ENCODE assay signal across 9 mouse cellular contexts in the genomic region with DNA sequence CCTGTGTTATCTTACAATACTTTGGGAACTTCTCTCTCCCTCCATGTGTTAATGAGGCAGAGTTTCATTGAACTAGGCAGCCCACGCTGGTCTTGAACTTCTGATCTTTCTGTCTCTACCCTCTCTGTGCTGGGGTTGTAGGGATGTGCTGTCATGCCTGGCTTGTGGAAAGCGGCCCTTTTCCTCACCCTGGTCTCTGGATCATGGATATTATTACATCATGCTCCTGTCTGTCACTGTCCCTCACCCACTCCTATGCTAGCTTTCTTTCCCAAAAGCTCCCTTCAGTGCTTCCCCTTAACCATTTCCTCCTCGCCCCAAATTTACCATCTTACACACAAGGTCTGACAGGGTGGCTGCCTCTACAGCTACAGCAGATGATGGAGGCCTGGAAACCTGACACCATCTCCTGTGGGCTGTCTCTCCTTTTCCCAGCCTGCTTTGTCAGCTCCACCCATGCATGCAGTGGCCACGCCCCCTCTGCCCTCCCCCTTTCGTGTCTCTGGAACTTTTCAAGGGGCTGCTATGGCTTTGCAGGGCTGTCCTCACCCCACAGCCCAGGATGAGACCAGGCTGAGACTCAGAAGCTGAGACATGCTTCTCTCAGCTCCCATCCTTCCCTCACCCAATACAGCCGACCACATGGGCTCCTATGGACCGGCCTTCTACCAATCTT. TPM values are rescaled to one million over a fixed set of nuclear protein-coding genes. Genes with fewer than 3 reads are reported as not detected.
DNase-seq lines count a peak whose midpoint lies in the region; ATAC-seq lines count a peak whose summit lies in the region.
"Had no signal": no experiment of that assay in that cellular context is flagged by ENCODE, and none has a peak within 500 bp of the region (broad histone marks: within the 10 kb centered on the region; RNA-seq: fewer than 3 reads in every experiment).

No protein-coding gene starts in this region.

- H3K9ac ChIP-seq in kidney, embryonic 16.5 days (replicated peaks; ENCODE audit: low read length): no peak overlapping the region
- H3K9ac ChIP-seq: liver, embryonic 15.5 days had no signal

- H3K4me3 ChIP-seq in kidney, embryonic 16.5 days (ENCODE audit: low read length): no peak overlapping the region
- H3K4me3 ChIP-seq: liver, embryonic 15.5 days had no signal

- H3K4me1 ChIP-seq in kidney, embryonic 16.5 days (ENCODE audit: insufficient read depth, low read length): peaks cover 5% of the 10 kb centered on the region

- WGBS in kidney, embryonic 16.5 days: 32% methylated on average over 7 of the region's 7 CpGs

- 0 out of 2 replicates have a peak, but pooled peaks cover 4% of the 10 kb centered on the region for H3K9me3 ChIP-seq in kidney, embryonic 16.5 days (ENCODE audit: low read length)
- H3K9me3 ChIP-seq: liver, embryonic 15.5 days had no signal

- H3K4me2 ChIP-seq in kidney, embryonic 16.5 days (replicated peaks; ENCODE audit: low read depth, low read length): peak overlapping the region; percentile 14; the same call in 1 of the 2 replicates

- ATAC-seq in kidney, embryonic 16.5 days (ENCODE audit: low FRiP score, low TSS enrichment): peak; percentile 88
- ATAC-seq in granulocyte monocyte progenitor cell, adult 5-6 weeks (replicated peaks; ENCODE audit: poor library complexity, severe bottlenecking): peak; percentile 23

- no peaks in the 10 kb centered on the region for H3K36me3 ChIP-seq in kidney, embryonic 16.5 days (ENCODE audit: insufficient read depth, low read length)
- H3K36me3 ChIP-seq: liver, embryonic 15.5 days had no signal

- no peak for DNase-seq in kidney, adult 18-20 months
- peak; percentile 88 for DNase-seq in R1 (ENCODE audit: low read depth, low spot score)
- DNase-seq in retina, embryonic 14.5 days (ENCODE audit: low spot score): peak; percentile 73
- no peak for DNase-seq in gastrocnemius, adult 18-20 months (ENCODE audit: low spot score)
- DNase-seq in left cerebral cortex, postnatal 25 days (ENCODE audit: low spot score in 2 of 2): no peak
- DNase-seq in urinary bladder, postnatal 36 days (ENCODE audit: low spot score in 2 of 2): no peak

- intact Hi-C loops in left cerebral cortex, postnatal 25 days (cut with DNase I): no loop called here

- no peaks in the 10 kb centered on the region for H3K27me3 ChIP-seq in kidney, embryonic 16.5 days (ENCODE audit: insufficient read depth, low read length)
- H3K27me3 ChIP-seq: liver, embryonic 15.5 days had no signal

- no peak overlapping the region for H3K27ac ChIP-seq in kidney, embryonic 16.5 days (ENCODE audit: low read length)
- H3K27ac ChIP-seq: liver, embryonic 15.5 days had no signal

RNA-seq across cellular contexts. Expression of gene H2-Oa, which starts 1.2 kb away (rescaled TPM):
- 0.52 and 0.82 TPM in 2 replicates for polyA plus RNA-seq in kidney, embryonic 16.5 days (2015; fragmentation: Nextera tagmentation; extraction: Ambion mirVana)
- 6.4 and 15.0 TPM in 2 replicates for total RNA-seq in granulocyte monocyte progenitor cell, adult 5-6 weeks (2014; fragmentation: Nextera tagmentation)
- 1.7 and 7.6 TPM in 2 replicates for total RNA-seq in granulocyte monocyte progenitor cell, adult 5-6 weeks (2017)
- total RNA-seq in gastrocnemius, adult 18-20 months (2021): not detected
- total RNA-seq in left cerebral cortex, postnatal 25 days (2021): under 1 TPM in 1 of 2 experiments, not detected in 1; 0.34 TPM

RNA-seq across cellular contexts. Expression of gene H2-DMa, which starts 26.0 kb away (rescaled TPM):
- 18.3 and 19.0 TPM in 2 replicates for polyA plus RNA-seq in kidney, embryonic 16.5 days (2015; fragmentation: Nextera tagmentation; extraction: Ambion mirVana)
- 97.2 and 116 TPM in 2 replicates for total RNA-seq in granulocyte monocyte progenitor cell, adult 5-6 weeks (2014; fragmentation: Nextera tagmentation)
- 40.2 and 41.8 TPM in 2 replicates for total RNA-seq in granulocyte monocyte progenitor cell, adult 5-6 weeks (2017)
- 1 to 10 TPM; 2.6 to 3.2 TPM for total RNA-seq in gastrocnemius, adult 18-20 months (2021)
- total RNA-seq in left cerebral cortex, postnatal 25 days (2021): 10 to 100 TPM; 26.0 to 26.5 TPM

RNA-seq across cellular contexts. Expression of gene Brd2, which starts 29.1 kb away (rescaled TPM):
- polyA plus RNA-seq in kidney, embryonic 16.5 days (2015; fragmentation: Nextera tagmentation; extraction: Ambion mirVana): 117 and 134 TPM in 2 replicates
- total RNA-seq in granulocyte monocyte progenitor cell, adult 5-6 weeks (2014; fragmentation: Nextera tagmentation): 165 and 218 TPM in 2 replicates
- 273 and 284 TPM in 2 replicates for total RNA-seq in granulocyte monocyte progenitor cell, adult 5-6 weeks (2017)
- 10 to 100 TPM; 71.6 to 77.3 TPM for total RNA-seq in gastrocnemius, adult 18-20 months (2021)
- total RNA-seq in left cerebral cortex, postnatal 25 days (2021): 100 to 1,000 TPM; 178 to 192 TPM

RNA-seq across cellular contexts. Expression of gene H2-DMb2, which starts 49.8 kb away (rescaled TPM):
- polyA plus RNA-seq in kidney, embryonic 16.5 days (2015; fragmentation: Nextera tagmentation; extraction: Ambion mirVana): 24.5 and 30.3 TPM in 2 replicates
- total RNA-seq in granulocyte monocyte progenitor cell, adult 5-6 weeks (2014; fragmentation: Nextera tagmentation): 3.2 and 3.6 TPM in 2 replicates
- total RNA-seq in granulocyte monocyte progenitor cell, adult 5-6 weeks (2017): 3.8 and 7.1 TPM in 2 replicates
- under 1 TPM; 0.17 to 0.53 TPM for total RNA-seq in gastrocnemius, adult 18-20 months (2021)
- under 1 TPM; 0.46 to 0.92 TPM for total RNA-seq in left cerebral cortex, postnatal 25 days (2021)

RNA-seq across cellular contexts. Expression of gene Col11a2, which starts 54.1 kb away (rescaled TPM):
- 3.2 and 3.7 TPM in 2 replicates for polyA plus RNA-seq in kidney, embryonic 16.5 days (2015; fragmentation: Nextera tagmentation; extraction: Ambion mirVana)
- total RNA-seq in granulocyte monocyte progenitor cell, adult 5-6 weeks (2014; fragmentation: Nextera tagmentation): 2.1 and 3.4 TPM in 2 replicates
- total RNA-seq in granulocyte monocyte progenitor cell, adult 5-6 weeks (2017): 1.2 and 3.4 TPM in 2 replicates
- total RNA-seq in gastrocnemius, adult 18-20 months (2021): 1 to 10 TPM; 2.9 TPM
- total RNA-seq in left cerebral cortex, postnatal 25 days (2021): 10 to 100 TPM; 14.1 to 14.6 TPM

Comparison
In these comparisons a context has a peak if more than half of its experiments do, and no peak if none do; other contexts are left out.
1. DNase-seq: peak in R1 (single experiment) and retina, embryonic 14.5 days (single experiment); none in kidney, adult 18-20 months (single experiment), gastrocnemius, adult 18-20 months (single experiment), left cerebral cortex, postnatal 25 days (0 of 2) and urinary bladder, postnatal 36 days (0 of 2).
2. RNA of gene H2-DMa, which starts 26.0 kb away (total RNA-seq): 40.2 to 116 TPM in granulocyte monocyte progenitor cell, adult 5-6 weeks and 26.0 to 26.5 TPM in left cerebral cortex, postnatal 25 days; 2.6 to 3.2 TPM in gastrocnemius, adult 18-20 months; every median in the first group is over 4 times any median in the second.